Mouse (Mus musculus): Measurements from ENCODE around the gene Mcrs1. TPM values are rescaled to one million over a fixed set of nuclear protein-coding genes. Genes with fewer than 3 reads are reported as not detected.

Mcrs1 gene
- total RNA-seq (2014; rRNA removed) (231 and 250 TPM in 2 replicates), polyA plus RNA-seq (2015; fragmentation: Nextera tagmentation; extraction: Ambion mirVana) (242 and 258 TPM in 2 replicates)

GRCm38 (mm10) chr15:99251626-99252380 lies at the start of gene Mcrs1:
Mcrs1 (minus strand) TSS chr15:99251961.
- DNase-seq (peak; percentile 100), ATAC-seq (peak; percentile 97)
- Histone ChIP-seq H3K4me3 (ENCODE audit: low read depth, low read length) (peak within 1 kb of the TSS; percentile 68), H3K9me3 (ENCODE audit: low read length) (no peaks in the 10 kb centered on the region), H3K27me3 (ENCODE audit: insufficient read depth, low read length) (no peaks in the 10 kb centered on the region), H3K4me2 (ENCODE audit: low read depth) (peak within 1 kb of the TSS; percentile 78), H3K36me3 (ENCODE audit: insufficient read depth) (peaks cover 22% of the 10 kb centered on the region), H3K27ac (ENCODE audit: low read depth, low read length) (peak within 1 kb of the TSS; percentile 95), H3K9ac (peak within 1 kb of the TSS; percentile 76), H3K4me1 (ENCODE audit: insufficient read depth) (peaks cover 9% of the 10 kb centered on the region)
- under 1% methylated on average over 52 of the region's 52 CpGs for WGBS
- peak; percentile 37 for TF ChIP-seq CTCF (IDR thresholded peaks at IDR 0.05; ENCODE audit: low read depth)

GRCm38 (mm10) chr15:99296213-99296612 lies 44.5 kb upstream of the Mcrs1 start:
- Histone ChIP-seq H3K4me2 (ENCODE audit: low read depth) (peak overlapping the region; percentile 57), H3K27ac (ENCODE audit: low read depth, low read length) (peak overlapping the region; percentile 92; the same call in 1 of the 2 replicates), H3K4me3 (ENCODE audit: low read depth, low read length) (peak overlapping the region; percentile 62), H3K4me1 (ENCODE audit: insufficient read depth) (0 out of 2 replicates have a peak, but pooled peaks cover 10% of the 10 kb centered on the region), H3K9ac (peak overlapping the region; percentile 72; the same call in 1 of the 2 replicates), H3K36me3 (ENCODE audit: insufficient read depth) (no peaks in the 10 kb centered on the region), H3K9me3 (ENCODE audit: low read length) (no peaks in the 10 kb centered on the region), H3K27me3 (ENCODE audit: insufficient read depth, low read length) (no peaks in the 10 kb centered on the region)
- DNase-seq, result no peak
- TF ChIP-seq CTCF (IDR thresholded peaks at IDR 0.05; ENCODE audit: low read depth), result no peak
- WGBS, result 35% methylated on average over 5 of the region's 5 CpGs
- ATAC-seq, result no peak

DNA sequence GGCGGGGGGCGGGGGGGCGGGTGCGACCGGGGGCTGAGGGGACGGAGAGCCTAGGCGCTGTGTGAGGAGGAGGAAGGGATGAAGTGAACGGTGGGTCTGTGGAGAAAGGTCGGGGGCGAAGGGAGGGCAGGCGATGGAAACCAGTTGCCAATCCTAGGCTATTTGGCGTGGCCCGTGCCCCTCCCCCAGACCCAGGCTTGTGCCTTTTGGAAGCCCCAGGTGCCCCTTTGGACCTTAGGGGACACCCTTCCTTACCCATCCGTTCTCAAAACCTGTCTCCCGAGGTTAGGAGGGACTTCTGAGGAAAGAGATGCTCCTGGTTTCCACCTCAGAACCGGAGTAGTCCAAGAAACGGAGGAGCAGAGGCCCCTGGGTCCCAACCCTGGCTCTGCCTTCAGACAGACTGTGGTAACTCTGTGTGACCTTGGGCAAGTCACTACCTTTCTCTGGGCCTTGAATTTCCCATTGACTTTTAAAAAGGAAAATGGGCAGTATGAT lies 43.8 kb upstream of the Mcrs1 start, which contains the start of gene Fam186b:
Gene Fam186b (minus strand): TSS at position 405 of the 498 bp plus-strand sequence.
- 3% methylated on average over 13 of the region's 17 CpGs for WGBS
- TF ChIP-seq CTCF (IDR thresholded peaks at IDR 0.05; ENCODE audit: low read depth), result no peak
- peak; percentile 40 for DNase-seq

DNA sequence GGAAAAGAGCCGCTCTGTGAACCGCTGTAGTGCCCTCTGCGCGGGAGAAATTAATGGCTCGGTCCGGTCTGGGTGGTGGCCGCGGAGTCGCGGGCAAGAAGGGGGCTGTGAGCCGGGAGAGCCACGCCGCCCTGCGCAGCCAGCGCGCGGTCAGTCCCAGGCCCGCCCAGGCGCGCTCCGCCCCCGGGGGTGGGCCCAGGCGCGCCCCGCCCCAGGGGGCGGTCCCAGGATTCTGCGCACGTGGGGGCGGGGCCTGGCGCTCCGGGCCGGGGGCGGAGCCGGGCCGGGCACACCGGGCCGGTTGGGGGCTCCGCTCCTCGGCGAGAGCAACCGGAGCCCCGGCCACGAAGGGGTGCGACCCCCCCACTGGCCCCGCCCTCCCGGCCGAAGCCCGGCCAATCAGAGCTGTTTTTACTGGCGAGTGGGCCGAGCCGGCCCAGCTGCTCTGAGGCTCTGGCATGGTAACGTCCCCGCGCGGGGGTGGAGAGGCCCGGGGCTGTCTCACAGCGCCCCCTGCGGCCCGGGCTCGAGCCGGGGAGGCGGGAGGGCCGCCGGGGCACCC lies 43.1 kb upstream of the Mcrs1 start, which contains the start of gene Prpf40b:
Gene Prpf40b (plus strand): TSS at position 275 of the 562 bp plus-strand sequence.
- peak within 1 kb of the TSS; percentile 92 for H3K27ac ChIP-seq (ENCODE audit: low read depth, low read length)
- H3K9ac ChIP-seq, result peak within 1 kb of the TSS; percentile 72
- H3K27me3 ChIP-seq (ENCODE audit: insufficient read depth, low read length), result no peaks in the 10 kb centered on the region
- 2% methylated on average over 51 of the region's 64 CpGs for WGBS
- peak; percentile 58 for TF ChIP-seq CTCF (IDR thresholded peaks at IDR 0.05; ENCODE audit: low read depth)
- peak within 1 kb of the TSS; percentile 57 for H3K4me2 ChIP-seq (ENCODE audit: low read depth)
- no peaks in the 10 kb centered on the region for H3K9me3 ChIP-seq (ENCODE audit: low read length)
- H3K36me3 ChIP-seq (ENCODE audit: insufficient read depth), result no peaks in the 10 kb centered on the region
- peak within 1 kb of the TSS; percentile 62 for H3K4me3 ChIP-seq (ENCODE audit: low read depth, low read length)
- H3K4me1 ChIP-seq (ENCODE audit: insufficient read depth), result 0 out of 2 replicates have a peak, but pooled peaks cover 10% of the 10 kb centered on the region
- peak; percentile 96 for ATAC-seq
- DNase-seq, result peak; percentile 96

More for the DNA sequence above, 43.8 kb upstream of the Mcrs1 start, which contains the start of gene Fam186b:
- H3K27ac ChIP-seq (ENCODE audit: low read depth, low read length), result peak within 1 kb of the TSS; percentile 92
- no peaks in the 10 kb centered on the region for H3K9me3 ChIP-seq (ENCODE audit: low read length)
- 0 out of 2 replicates have a peak, but pooled peaks cover 10% of the 10 kb centered on the region for H3K4me1 ChIP-seq (ENCODE audit: insufficient read depth)
- no peaks in the 10 kb centered on the region for H3K36me3 ChIP-seq (ENCODE audit: insufficient read depth)
- ATAC-seq, result no peak
- peak within 1 kb of the TSS; percentile 62 for H3K4me3 ChIP-seq (ENCODE audit: low read depth, low read length)
- peak within 1 kb of the TSS; percentile 72 for H3K9ac ChIP-seq
- H3K4me2 ChIP-seq (ENCODE audit: low read depth), result peak within 1 kb of the TSS; percentile 57
- no peaks in the 10 kb centered on the region for H3K27me3 ChIP-seq (ENCODE audit: insufficient read depth, low read length)

GRCm38 (mm10) chr15:99294287-99294686 lies 42.5 kb upstream of the Mcrs1 start:
- no peak for TF ChIP-seq CTCF (IDR thresholded peaks at IDR 0.05; ENCODE audit: low read depth)
- peak overlapping the region; percentile 72 for H3K9ac ChIP-seq
- peak; percentile 29 for DNase-seq
- H3K27me3 ChIP-seq (ENCODE audit: insufficient read depth, low read length), result no peaks in the 10 kb centered on the region
- no peaks in the 10 kb centered on the region for H3K36me3 ChIP-seq (ENCODE audit: insufficient read depth)
- ATAC-seq, result no peak
- H3K27ac ChIP-seq (ENCODE audit: low read depth, low read length), result no peak overlapping the region
- 0 out of 2 replicates have a peak, but pooled peaks cover 10% of the 10 kb centered on the region for H3K4me1 ChIP-seq (ENCODE audit: insufficient read depth)
- H3K9me3 ChIP-seq (ENCODE audit: low read length), result no peaks in the 10 kb centered on the region
- H3K4me3 ChIP-seq (ENCODE audit: low read depth, low read length), result peak overlapping the region; percentile 62
- peak overlapping the region; percentile 57 for H3K4me2 ChIP-seq (ENCODE audit: low read depth)
- WGBS, result 16% methylated on average over 16 of the region's 16 CpGs

- H3K9ac ChIP-seq, result no peak overlapping the region
- H3K27ac ChIP-seq (ENCODE audit: low read depth, low read length), result no peak overlapping the region
- 90% methylated on average over 11 of the region's 11 CpGs for WGBS
- TF ChIP-seq CTCF (IDR thresholded peaks at IDR 0.05; ENCODE audit: low read depth), result no peak
- 0 out of 2 replicates have a peak, but pooled peaks cover 4% of the 10 kb centered on the region for H3K4me1 ChIP-seq (ENCODE audit: insufficient read depth)
- H3K4me2 ChIP-seq (ENCODE audit: low read depth), result no peak overlapping the region
- H3K9me3 ChIP-seq (ENCODE audit: low read length), result no peaks in the 10 kb centered on the region
- H3K4me3 ChIP-seq (ENCODE audit: low read depth, low read length), result no peak overlapping the region
- H3K36me3 ChIP-seq (ENCODE audit: insufficient read depth), result no peaks in the 10 kb centered on the region
- no peak for ATAC-seq
- no peaks in the 10 kb centered on the region for H3K27me3 ChIP-seq (ENCODE audit: insufficient read depth, low read length)
- no peak for DNase-seq
Measured at GRCm38 (mm10) chr15:99290586-99290985, 38.8 kb upstream of the Mcrs1 start.

Measured in forebrain, postnatal 0 days (tissue).